Mouse (Mus musculus): ENCODE results near the gene Kiss1r.

Kiss1r gene

DNA sequence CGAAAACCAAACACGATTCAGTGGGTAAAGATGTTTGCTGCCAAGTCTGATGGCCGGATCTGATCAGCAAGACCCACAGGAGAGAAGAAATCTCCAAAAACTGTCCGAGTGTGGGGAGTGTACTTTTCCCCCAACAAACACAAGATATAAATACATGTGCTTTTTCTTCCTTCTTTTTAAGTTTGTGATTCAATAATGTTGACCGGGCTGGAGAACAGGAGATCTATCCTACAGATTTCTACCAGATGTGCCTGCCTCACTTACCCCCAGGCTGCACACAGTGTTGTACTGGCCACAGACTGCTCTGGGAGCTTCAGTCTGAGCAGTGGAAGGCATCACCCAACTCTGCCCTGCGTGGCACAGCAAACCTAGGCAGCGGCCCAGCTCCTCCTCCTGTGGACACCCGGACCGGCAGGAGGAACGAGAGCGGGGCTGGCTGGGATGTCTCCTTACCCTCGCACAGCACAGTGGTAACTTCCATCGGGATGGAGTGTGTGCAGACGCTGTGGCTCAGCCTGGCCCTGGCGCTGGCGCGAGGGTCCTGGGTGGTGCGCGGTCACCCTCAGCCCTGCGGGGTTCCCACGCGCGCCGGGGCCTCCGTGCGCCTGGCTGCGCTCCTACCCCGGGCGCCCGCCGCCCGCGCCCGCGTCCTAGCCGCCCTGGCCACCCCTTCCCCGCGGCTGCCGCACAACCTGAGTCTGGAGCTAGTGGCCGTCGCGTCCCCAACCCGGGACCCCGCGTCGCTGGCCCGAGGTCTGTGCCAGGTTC, 53.8 kb downstream of the Kiss1r start, which contains the start of gene Grin3b:
TSS of gene Grin3b (plus strand) at position 301 of the 768 bp plus-strand sequence.
- no peak for DNase-seq (ENCODE audit: low spot score)

- no peak for DNase-seq (ENCODE audit: low spot score)
Measured at GRCm38 (mm10) chr10:79971183-79971497, 54.4 kb downstream of the Kiss1r start.
